Mouse (Mus musculus): ENCODE results near the gene Tmem11.

- no peak for TF ChIP-seq POLR2A (IDR thresholded peaks at IDR 0.05; ENCODE audit: borderline replicate concordance, low read depth, low read length)
- TF ChIP-seq CTCF (IDR thresholded peaks at IDR 0.05; ENCODE audit: low read depth, low read length), result no peak
These were observed 43.9 kb upstream of the Tmem11 start for GRCm38 (mm10) chr11:60922964-60923363.
